Mouse (Mus musculus): Measurements from ENCODE around the gene Rgs7.

DNA sequence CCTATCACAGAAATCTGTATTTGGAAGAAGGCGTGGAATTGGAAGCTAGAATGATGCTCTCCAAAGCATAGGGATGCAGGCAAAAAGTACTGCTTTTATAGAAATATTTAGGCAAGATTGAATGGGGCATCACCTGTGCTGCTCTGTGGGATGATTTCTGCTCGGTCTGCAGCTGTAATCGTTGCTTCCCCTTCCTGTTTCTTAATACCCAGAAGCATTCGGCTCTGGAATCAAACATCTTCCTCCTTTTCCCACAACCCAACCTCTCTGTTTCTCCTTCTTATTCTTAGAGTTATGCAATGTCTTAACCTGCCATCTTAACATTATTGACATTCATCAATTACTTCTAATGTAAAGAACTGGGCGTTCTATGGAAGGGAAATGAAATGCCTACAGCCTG lies 19.2 kb downstream of the Rgs7 start:
- TF ChIP-seq CTCF (IDR thresholded peaks at IDR 0.05; ENCODE audit: low read depth, low read length) (no peak), POLR2A (IDR thresholded peaks at IDR 0.05; ENCODE audit: borderline replicate concordance, low read depth, low read length) (no peak)
